Mouse (Mus musculus): Measurements from ENCODE around the gene Btbd35f12.
"Not testable (repeated sequence)": the region's sequence is repeated elsewhere in the genome, so short reads cannot be mapped to it uniquely, and the experiment has no call there.

The Btbd35f12 gene

DNA sequence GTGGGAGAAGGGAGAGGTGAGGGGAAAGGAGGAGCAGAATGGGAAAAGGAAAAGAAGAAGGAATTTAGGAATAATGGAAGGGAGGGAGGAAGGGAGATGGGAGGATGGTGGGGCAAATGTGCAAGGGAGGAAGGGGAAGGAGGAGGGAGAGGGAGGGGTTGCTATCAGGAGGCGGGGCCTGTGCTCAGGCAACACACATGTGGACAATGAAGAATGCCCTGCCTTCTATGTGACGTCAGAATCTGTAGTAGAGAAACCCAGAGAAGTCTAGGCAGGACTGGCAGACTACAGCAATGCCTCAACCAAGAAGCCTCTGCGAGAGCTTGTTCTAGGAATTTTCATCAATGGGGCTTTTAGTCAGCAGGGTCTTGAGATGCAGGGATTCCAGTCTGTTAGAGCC is at the start of gene Btbd35f12:
Btbd35f12 (plus strand) TSS at position 301 of the 400 bp plus-strand sequence.
- in situ Hi-C loops (cut with MboI, MseI): not testable (repeated sequence)

DNA sequence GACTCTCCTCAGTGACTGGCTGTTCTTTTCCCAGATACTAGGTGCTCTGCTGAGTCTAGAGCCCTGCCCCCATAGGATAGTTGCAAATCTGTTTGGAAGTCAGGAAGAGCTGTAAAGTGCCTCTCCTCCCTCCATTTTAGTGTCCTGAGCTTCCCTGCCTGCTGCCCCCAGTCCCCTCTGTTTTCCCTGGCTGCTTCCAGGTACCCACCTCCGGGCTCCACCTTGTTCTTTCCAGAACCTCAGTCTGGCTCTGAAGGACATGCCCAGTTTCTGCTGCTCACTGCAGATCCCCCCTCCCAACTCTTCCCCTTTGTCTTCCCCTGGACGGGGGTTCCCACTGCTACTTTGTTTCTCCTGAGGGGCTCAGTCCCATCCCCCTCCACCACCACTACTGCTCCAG is 40.1 kb downstream of the Btbd35f12 start:
- in situ Hi-C loops (cut with MboI, MseI): loop anchor here (5.0 kb wide), 1 partner anchor 1036 kb away; no protein-coding TSS in a partner anchor
